Mouse (Mus musculus) common myeloid progenitor, adult 5-6 weeks (primary cell): ENCODE measurements around the gene Becn1. TPM values are rescaled to one million over a fixed set of nuclear protein-coding genes. Genes with fewer than 3 reads are reported as not detected.

Source experiments
- ATAC-seq: replicated peaks from 2 replicates; pipeline ENCODE4 v1.8.0; 2016; ENCODE audit warnings: low read depth, mild to moderate bottlenecking, moderate TSS enrichment, inconsistent platforms; ENCODE audit not compliant: poor library complexity, severe bottlenecking
- total RNA-seq: library from RNA; stranded (forward); fragments of 200-1000, 187-1606 nt; gene quantifications from 2 replicates; pipeline ENCODE4 v1.2.3, GENCODE M21; 2017

The Becn1 gene
- total RNA-seq, 1 experiment from 2014 or later: 208 TPM

- ATAC-seq: peak; percentile 13; the same call in 1 of the 2 replicates
Observed at GRCm38 (mm10) chr11:101316501-101316917, 14.4 kb upstream of the Becn1 start.

DNA sequence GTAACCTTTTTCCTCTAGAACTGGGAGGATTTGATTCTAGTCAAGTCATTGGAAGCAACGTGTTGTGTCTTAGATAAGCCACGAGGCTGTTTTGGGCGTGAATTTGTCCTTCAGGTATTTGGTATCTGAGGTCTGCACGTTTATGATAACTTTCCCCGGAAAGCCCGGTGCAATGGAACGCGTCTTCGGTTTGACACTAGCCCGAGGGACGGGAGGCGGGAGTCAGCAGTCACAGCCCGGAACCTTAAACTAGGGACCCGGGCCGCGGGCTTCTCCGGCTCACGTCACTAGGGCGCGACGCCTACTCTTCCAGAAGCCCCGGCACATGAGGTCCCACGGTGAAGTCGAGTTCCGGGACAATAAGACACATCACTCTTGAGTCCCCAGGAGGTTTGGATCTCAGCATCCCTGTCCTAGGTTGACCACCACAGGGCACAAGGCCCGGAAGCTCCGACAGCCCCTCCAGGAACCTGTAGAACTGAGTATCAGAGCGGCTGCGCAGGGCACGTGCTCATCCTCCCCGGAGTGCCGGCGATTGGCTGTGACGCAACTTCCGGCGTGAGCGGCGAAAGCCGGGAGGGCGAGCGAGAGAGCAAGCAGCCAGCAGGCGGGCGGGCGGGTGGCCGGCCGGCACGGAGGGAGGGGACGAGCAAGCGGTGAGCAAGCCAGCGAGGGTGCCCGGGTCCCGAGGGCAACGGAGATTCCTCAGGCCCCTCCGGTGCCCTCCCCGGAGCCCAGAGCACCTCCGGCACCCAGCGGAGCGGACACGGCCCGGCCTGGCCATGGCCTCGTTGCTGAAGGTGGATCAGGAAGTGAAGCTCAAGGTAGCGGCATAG lies 13.8 kb upstream of the Becn1 start, which contains the start of gene Psme3:
Gene Psme3, plus strand, starts transcription at position 549 of the 836 bp plus-strand sequence.
- ATAC-seq: peak; percentile 91

GRCm38 (mm10) chr11:101315082-101315650 lies 13.1 kb upstream of the Becn1 start:
- ATAC-seq: no peak

GRCm38 (mm10) chr11:101314567-101314966 lies 12.5 kb upstream of the Becn1 start:
- ATAC-seq: no peak

DNA sequence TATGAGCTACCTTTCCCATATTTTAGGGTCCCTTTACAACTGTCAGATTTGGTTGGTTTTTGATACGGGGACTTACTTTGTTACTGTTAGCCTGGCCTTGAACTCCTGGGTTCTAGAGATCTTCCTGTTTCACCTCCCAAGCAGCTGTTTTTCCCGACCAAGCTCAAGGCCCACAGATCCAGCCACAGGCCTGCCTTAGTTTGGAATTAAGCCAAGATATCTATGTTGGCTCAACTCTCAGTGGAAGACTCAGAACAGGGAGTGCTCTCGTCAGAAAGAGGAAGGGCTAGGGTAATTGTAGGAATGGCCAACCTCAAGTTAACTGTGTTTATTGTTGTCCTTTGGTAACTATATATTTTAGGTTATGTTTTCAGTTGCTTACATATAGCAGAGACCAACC lies 10.1 kb upstream of the Becn1 start:
- ATAC-seq: no peak

DNA sequence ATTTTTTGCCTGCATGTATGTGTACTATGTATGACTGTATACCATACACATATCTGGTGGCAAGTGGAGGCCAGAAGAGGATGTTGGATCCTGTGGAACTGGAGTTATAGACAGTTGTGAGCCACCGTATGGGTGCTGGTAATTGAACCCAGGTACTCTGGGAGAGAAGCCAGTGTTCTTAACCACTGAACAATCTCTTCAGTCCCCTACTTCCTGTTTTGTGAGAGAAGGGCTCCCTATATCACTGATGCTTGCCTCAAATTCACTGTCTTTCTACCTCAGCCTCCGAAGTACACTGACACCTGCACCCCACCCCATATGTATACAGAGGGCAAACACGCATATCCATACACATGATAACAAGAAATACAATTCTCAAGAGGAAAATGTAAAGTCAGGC lies 9.0 kb upstream of the Becn1 start:
- no peak for ATAC-seq

GRCm38 (mm10) chr11:101307744-101308143 lies 5.7 kb upstream of the Becn1 start:
- no peak for ATAC-seq

GRCm38 (mm10) chr11:101301299-101302003 lies 635 bp downstream of the Becn1 start:
- no peak for ATAC-seq

- ATAC-seq: no peak
Observed at GRCm38 (mm10) chr11:101300881-101301280, 1.2 kb downstream of the Becn1 start.

DNA sequence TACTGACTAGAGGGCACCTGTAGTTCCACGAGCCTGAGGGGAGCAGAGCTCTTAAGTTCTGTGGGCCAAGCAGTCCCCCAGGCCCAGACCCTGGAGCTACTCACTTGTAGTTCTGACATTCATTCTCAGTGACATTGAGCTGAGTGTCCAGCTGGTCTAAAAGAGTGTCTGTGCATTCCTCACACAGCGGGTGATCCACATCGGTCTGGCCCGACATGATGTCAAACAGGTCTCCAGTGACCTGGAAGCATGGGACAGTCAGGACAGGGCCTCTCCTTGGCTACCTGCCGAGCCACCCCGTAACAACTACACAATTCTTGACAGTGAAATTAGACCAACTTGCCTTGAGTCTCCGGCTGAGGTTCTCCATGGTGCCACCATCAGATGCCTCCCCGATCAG lies 6.9 kb downstream of the Becn1 start:
- ATAC-seq: no peak

GRCm38 (mm10) chr11:101291231-101291630 lies 10.9 kb downstream of the Becn1 start:
- ATAC-seq: no peak

- peak; percentile 65 for ATAC-seq
Observed at GRCm38 (mm10) chr11:101287306-101287705, 14.8 kb downstream of the Becn1 start.

DNA sequence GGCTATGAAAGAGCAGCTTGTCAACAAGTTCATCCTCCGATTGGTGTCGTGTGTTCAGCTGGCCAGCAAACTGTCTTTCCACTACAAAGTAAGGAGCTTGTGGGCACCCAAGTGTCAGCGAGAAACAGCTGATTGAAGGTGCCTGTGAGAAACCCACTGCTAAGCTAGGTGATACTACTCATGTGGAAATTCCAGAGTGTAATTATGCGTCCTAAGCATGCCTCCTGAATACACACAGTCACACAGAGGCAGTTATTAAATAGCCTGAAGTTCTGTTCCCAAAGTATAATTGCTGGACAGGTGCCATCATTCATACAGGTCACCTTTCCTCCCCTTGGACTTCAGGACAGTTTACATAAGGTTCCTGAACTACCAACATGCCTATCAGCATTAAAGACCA lies 18.3 kb downstream of the Becn1 start:
- no peak for ATAC-seq

- no peak for ATAC-seq
Observed at GRCm38 (mm10) chr11:101282896-101283295, 19.2 kb downstream of the Becn1 start.

- ATAC-seq: no peak
Observed at GRCm38 (mm10) chr11:101280837-101281236, 21.2 kb downstream of the Becn1 start.

- peak; percentile 14; the same call in 1 of the 2 replicates for ATAC-seq
Observed at GRCm38 (mm10) chr11:101279193-101279569, 22.9 kb downstream of the Becn1 start.

- ATAC-seq: peak; percentile 97
Observed at GRCm38 (mm10) chr11:101278223-101279192, 23.6 kb downstream of the Becn1 start, which contains the start of the genes Cntd1 and Coa3. Gene Cntd1 (plus strand): TSS chr11:101279012. Gene Coa3 (minus strand): TSS chr11:101279114.

- no peak for ATAC-seq
Observed at GRCm38 (mm10) chr11:101277381-101278222, 24.5 kb downstream of the Becn1 start.
